Mouse (Mus musculus): ENCODE results near the gene Ide.
"Not testable (repeated sequence)": the region's sequence is repeated elsewhere in the genome, so short reads cannot be mapped to it uniquely, and the experiment has no call there.

- not testable (repeated sequence) for TF ChIP-seq CTCF (IDR thresholded peaks at IDR 0.05; ENCODE audit: control insufficient read depth, insufficient read depth, insufficient read length); MYOD1 (IDR thresholded peaks at IDR 0.05; ENCODE audit: control insufficient read depth, insufficient read length, low read depth); USF1 (IDR thresholded peaks at IDR 0.05; ENCODE audit: low read depth); CEBPB (IDR thresholded peaks at IDR 0.05; ENCODE audit: low read depth); MYOG (IDR thresholded peaks at IDR 0.05; ENCODE audit: control insufficient read depth, extremely low read depth, insufficient read length); MAX (IDR thresholded peaks at IDR 0.05); FOSL1 (IDR thresholded peaks at IDR 0.05; ENCODE audit: insufficient read depth, low read length, poor library complexity, severe bottlenecking)
Observed at GRCm38 (mm10) chr19:37232598-37232997, 105.1 kb downstream of the Ide start.

All from C2C12 (cell line).